Mouse (Mus musculus) liver, embryonic 14.5 days (tissue): Measurements from ENCODE around the gene Dao. TPM values are rescaled to one million over a fixed set of nuclear protein-coding genes. Genes with fewer than 3 reads are reported as not detected.
A peak's percentile ranks its signal among the peaks of the same experiment; 100 is the strongest.

Experiments used
- ATAC-seq: fragments of 200-750 bp; cut with Nextera tagmentation; 2 replicates; pipeline ENCODE4 v1.8.0; 2017; ENCODE audit warnings: moderate number of reproducible peaks, mild to moderate bottlenecking, moderate library complexity; ENCODE audit not compliant: insufficient read depth
- DNase-seq, 3 experiments: peaks; one replicate each; pipeline ENCODE4 v3.0.0-alpha.2; 2012 to 2013; ENCODE audit warnings: low read depth in 3 of 3, low spot score in 3 of 3
- H3K27ac ChIP-seq: fragments of 300-500 bp; sonication (generic); 2 replicates; pipeline ENCODE4 v1.5.1; 2014; ENCODE audit warnings: moderate library complexity, mild to moderate bottlenecking, control low read depth, inconsistent platforms
- H3K27me3 ChIP-seq: fragments of 300-500 bp; sonication (generic); 2 replicates; pipeline ENCODE4 v1.6.1; 2014; ENCODE audit warnings: mild to moderate bottlenecking, low read length, moderate library complexity; ENCODE audit not compliant: control insufficient read depth, insufficient read depth
- H3K36me3 ChIP-seq: fragments of 300-500 bp; sonication (generic); replicated peaks from 2 replicates; pipeline ENCODE4 v1.6.1; 2014; ENCODE audit warnings: low read depth; ENCODE audit not compliant: control insufficient read depth, insufficient read depth
- H3K4me1 ChIP-seq, 2 experiments: fragments of 200-500 bp in 1 of 2; fragments of 300-500 bp in 1 of 2; sonication (generic) in 1 of 2; replicated peaks; 2 replicates each; pipeline ENCODE4 v1.6.1; 2012 to 2014; ENCODE audit warnings: antibody characterized with exemption in 1 of 2, inconsistent platforms in 1 of 2, low read length in 1 of 2; ENCODE audit not compliant: control insufficient read depth in 2 of 2, insufficient read depth in 2 of 2
- H3K4me2 ChIP-seq: fragments of 300-500 bp; sonication (generic); 2 replicates; pipeline ENCODE4 v1.6.1; 2014; ENCODE audit warnings: low read depth, mild to moderate bottlenecking, control low read depth, moderate library complexity
- H3K4me3 ChIP-seq, 2 experiments: fragments of 200-500 bp in 1 of 2; fragments of 300-500 bp in 1 of 2; sonication (generic) in 1 of 2; 2 replicates each; pipeline ENCODE4 v1.5.1; 2012 to 2014; ENCODE audit warnings: low read depth in 2 of 2, low read length in 2 of 2, mild to moderate bottlenecking in 2 of 2, control low read depth in 1 of 2, inconsistent platforms in 1 of 2, moderate library complexity in 1 of 2; ENCODE audit not compliant: insufficient read depth in 1 of 2
- H3K9ac ChIP-seq: fragments of 300-500 bp; sonication (generic); replicated peaks from 2 replicates; pipeline ENCODE4 v1.6.1; 2014; ENCODE audit warnings: mild to moderate bottlenecking, control low read depth, moderate library complexity
- H3K9me3 ChIP-seq: fragments of 300-500 bp; sonication (generic); 2 replicates; pipeline ENCODE4 v1.6.1; 2016; ENCODE audit warnings: low read length, mixed read lengths; ENCODE audit not compliant: control insufficient read depth
- CTCF ChIP-seq: IDR thresholded peaks from 2 replicates; pipeline ENCODE4 v1.5.1; 2016; ENCODE audit warnings: antibody characterized with exemption, low read depth, control low read depth
- EP300 ChIP-seq: IDR thresholded peaks from 2 replicates; pipeline ENCODE4 v1.6.1; 2016; ENCODE audit warnings: antibody characterized with exemption, low read depth
- WGBS: fragments of 180-500 bp; shearing (Covaris S2); extraction: QIAGEN DNeasy Blood & Tissue Kit; methylation state at CpG from one replicate; pipeline ENCODE4 v1.1.7; 2014; ENCODE audit not compliant: insufficient replicate concordance; 5-methylcytosine and 5-hydroxymethylcytosine counted together
- polyA plus RNA-seq, 2 experiments: library from polyadenylated mRNA; depleted of rRNA in 1 of 2; stranded (reverse) in 1 of 2; unstranded in 1 of 2; fragments of >200 nt; fragmentation: Nextera tagmentation in 1 of 2; extraction: Ambion mirVana in 1 of 2; gene quantifications; 2 replicates each; pipeline versions ENCODE4 v1.2.1 to v1.2.3; 2012 to 2014

Gene Dao
- polyA plus RNA-seq, 2 experiments, result not detected

DNA sequence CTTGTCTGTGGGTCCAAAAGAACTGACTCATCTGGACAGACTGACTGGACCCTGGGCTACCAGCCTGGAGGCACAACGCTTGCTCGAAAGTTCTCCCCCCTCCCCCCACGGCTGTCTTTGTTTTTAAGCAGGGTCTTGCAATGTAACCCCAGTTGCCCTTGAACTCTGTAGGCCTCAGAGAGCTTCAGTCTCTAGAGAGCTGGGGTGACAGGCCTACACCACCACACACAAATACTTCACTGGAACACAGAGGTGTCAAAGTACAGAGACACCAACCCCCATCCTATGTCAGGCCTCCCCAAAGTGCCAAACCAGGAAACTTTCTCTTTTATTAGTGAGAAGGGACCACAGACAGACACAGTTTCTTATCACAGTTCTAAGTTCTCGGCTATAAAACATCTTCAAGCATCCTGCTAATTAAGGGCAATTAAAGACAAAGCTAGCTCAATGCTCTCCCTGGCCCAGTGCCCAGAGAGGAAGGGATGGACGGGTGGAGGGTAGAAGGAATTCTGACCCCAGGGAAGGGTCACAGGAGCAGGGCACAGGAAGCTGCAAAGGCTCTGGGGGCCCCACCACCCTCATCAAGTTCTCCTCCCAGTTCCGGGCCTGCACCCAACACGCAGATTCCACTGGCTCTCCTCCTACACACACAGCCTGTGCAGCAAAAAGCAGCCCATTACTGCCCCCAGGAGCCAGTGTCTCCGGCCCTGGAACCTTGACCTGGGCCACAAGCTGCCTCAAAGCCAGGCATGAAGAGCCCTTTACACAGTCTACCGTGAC is 17.1 kb upstream of the Dao start:
- Histone ChIP-seq H3K9ac (peak overlapping the region; percentile 63), H3K36me3 (peaks cover 2% of the 10 kb centered on the region; the same call in 1 of the 2 replicates), H3K9me3 (no peaks in the 10 kb centered on the region), H3K27me3 (no peaks in the 10 kb centered on the region), H3K4me3 (peak overlapping the region in 1 of 2 experiments; percentile 41; a peak in 2 of 4 replicates), H3K4me2 (peak overlapping the region; percentile 91), H3K4me1 (peaks cover 78 to 83% of the 10 kb centered on the region in 2 experiments), H3K27ac (peak overlapping the region; percentile 96)
- no peak for ATAC-seq
- DNase-seq, result no peak
- WGBS, result 42% methylated on average over 9 of the region's 9 CpGs
- TF ChIP-seq EP300 (no peak), CTCF (no peak; the same call in 1 of the 2 replicates)

DNA sequence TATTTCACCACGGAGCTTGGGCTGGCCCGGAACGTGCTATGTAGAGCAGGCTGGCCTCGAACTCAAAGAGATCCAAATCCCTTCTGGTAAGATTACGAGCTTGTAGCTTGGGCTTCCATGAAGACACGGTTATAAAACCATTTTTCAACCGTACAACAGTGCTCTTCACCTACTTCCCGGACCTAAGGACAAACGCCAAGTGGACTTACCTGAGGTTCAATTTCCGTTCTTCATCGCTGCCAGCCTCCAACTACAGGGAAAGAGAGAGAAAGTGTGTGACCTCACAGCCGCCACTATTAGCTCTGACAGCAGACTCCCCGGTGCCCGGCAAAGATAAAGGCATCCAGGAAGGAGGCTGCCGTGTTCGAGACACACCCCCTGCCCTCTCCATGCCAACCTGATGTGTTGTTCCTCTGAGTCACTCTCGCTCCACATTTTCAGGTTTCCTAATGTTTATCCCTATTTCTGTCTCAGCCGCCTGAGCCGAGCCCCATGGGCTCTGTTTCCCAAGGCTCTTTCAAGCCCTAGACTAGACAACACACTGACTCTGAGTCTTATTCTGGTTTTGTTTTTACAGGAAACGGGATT is 14.0 kb upstream of the Dao start:
- peaks cover 2% of the 10 kb centered on the region; the same call in 1 of the 2 replicates for H3K36me3 ChIP-seq
- H3K4me1 ChIP-seq, result peaks cover 61 to 73% of the 10 kb centered on the region in 2 experiments
- DNase-seq (peak; percentile 78 to 85 (median 81)), ATAC-seq (peak; percentile 64)
- H3K27ac ChIP-seq, result peak overlapping the region; percentile 87
- no peaks in the 10 kb centered on the region for H3K27me3 ChIP-seq
- H3K4me3 ChIP-seq, result peak overlapping the region; percentile 59 to 65
- TF ChIP-seq EP300 (peak; percentile 56; the same call in 1 of the 2 replicates), CTCF (peak; percentile 31; the same call in 1 of the 2 replicates)
- 51% methylated on average over 20 of the region's 20 CpGs for WGBS
- H3K9ac ChIP-seq, result peak overlapping the region; percentile 78
- H3K4me2 ChIP-seq, result peak overlapping the region; percentile 82
- H3K9me3 ChIP-seq, result no peaks in the 10 kb centered on the region

DNA sequence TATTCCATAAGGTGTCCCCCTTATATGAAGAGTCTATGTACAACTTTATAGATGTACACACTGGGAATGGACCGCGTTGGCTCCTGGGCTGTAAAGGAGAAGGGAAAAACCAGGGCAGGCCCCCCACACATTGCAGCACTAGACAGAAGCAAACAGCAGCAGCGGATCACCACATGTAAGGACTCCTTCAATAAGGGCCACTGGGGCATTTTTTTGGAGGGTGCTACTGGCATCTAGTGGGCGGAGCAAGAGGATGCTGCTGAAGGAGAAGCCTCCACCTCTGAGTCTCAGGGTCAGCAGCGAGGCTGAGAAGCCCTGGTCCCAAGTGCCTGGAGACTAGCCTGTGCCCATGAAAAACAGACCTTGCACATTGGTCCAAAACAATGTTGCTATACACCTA is 12.9 kb upstream of the Dao start:
- Histone ChIP-seq H3K9ac (peak overlapping the region; percentile 78), H3K4me1 (peaks cover 52 to 63% of the 10 kb centered on the region in 2 experiments), H3K4me2 (peak overlapping the region; percentile 82), H3K4me3 (no peak overlapping the region), H3K27ac (peak overlapping the region; percentile 87), H3K36me3 (peaks cover 2% of the 10 kb centered on the region; the same call in 1 of the 2 replicates), H3K27me3 (no peaks in the 10 kb centered on the region), H3K9me3 (no peaks in the 10 kb centered on the region)
- DNase-seq (no peak), ATAC-seq (no peak)
- 83% methylated on average over 5 of the region's 5 CpGs for WGBS
- no peak for TF ChIP-seq EP300
- peak; percentile 59 for TF ChIP-seq CTCF

DNA sequence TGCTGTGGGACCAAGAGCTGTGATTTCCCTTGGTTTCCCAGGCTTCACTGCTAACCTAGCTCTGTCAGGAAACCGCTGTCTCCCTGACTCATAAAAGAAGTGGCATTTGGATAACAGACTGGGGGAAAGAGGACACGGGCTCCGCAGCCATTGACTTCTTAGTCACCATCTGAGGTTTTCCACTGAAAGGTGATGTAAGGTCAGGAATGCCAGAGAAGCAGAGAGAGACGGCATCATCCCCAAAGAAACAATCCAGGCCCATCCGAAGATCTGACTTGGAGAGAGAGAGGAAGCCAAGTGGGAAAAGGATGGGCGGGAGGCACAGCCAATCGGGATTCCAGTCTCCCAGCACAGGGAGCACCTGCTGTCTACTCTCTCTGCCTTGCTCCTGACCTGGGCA is 12.4 kb upstream of the Dao start:
- no peak overlapping the region for H3K27ac ChIP-seq
- DNase-seq (no peak), ATAC-seq (no peak)
- H3K9ac ChIP-seq, result no peak overlapping the region
- no peak overlapping the region for H3K4me2 ChIP-seq
- H3K4me1 ChIP-seq, result peaks cover 46 to 58% of the 10 kb centered on the region in 2 experiments
- no peak for TF ChIP-seq EP300
- no peak for TF ChIP-seq CTCF
- peaks cover 2% of the 10 kb centered on the region; the same call in 1 of the 2 replicates for H3K36me3 ChIP-seq
- 82% methylated on average over 7 of the region's 7 CpGs for whole genome bisulfite sequencing
- no peaks in the 10 kb centered on the region for H3K9me3 ChIP-seq
- no peaks in the 10 kb centered on the region for H3K27me3 ChIP-seq
- no peak overlapping the region for H3K4me3 ChIP-seq

DNA sequence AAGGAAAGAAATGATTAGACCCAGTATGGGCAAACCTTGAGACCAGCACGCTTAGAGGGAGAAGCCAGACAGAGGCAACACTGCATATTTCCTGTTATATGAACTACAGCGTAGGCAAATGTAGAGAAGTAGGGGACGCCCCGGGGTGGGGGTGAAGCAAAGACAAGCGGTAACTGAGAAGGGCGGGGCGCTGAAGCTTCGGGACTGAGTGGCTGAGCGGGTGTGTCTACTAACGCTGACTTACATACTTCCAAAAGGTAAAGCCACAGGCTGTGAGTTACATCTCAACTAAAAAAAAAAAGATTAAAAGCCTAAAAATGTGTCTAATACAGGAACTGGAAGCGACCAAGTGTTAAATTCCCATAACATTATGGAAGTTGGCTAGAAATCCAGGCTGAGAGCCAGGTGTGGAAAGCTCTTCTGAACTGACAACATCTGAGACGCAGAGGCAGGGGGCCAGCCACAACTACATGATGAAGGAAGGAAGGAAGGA is 11.1 kb upstream of the Dao start:
- peaks cover 2% of the 10 kb centered on the region; the same call in 1 of the 2 replicates for H3K36me3 ChIP-seq
- H3K27ac ChIP-seq, result peak overlapping the region; percentile 94
- H3K9me3 ChIP-seq, result no peaks in the 10 kb centered on the region
- H3K9ac ChIP-seq, result peak overlapping the region; percentile 91
- WGBS, result 2% methylated on average over 12 of the region's 12 CpGs
- H3K4me3 ChIP-seq, result peak overlapping the region; percentile 81 to 92
- H3K4me1 ChIP-seq, result peaks cover 36 to 46% of the 10 kb centered on the region in 2 experiments
- H3K4me2 ChIP-seq, result peak overlapping the region; percentile 99
- DNase-seq (peak in 1 of 3 experiments; percentile 68), ATAC-seq (no peak)
- TF ChIP-seq EP300 (no peak), CTCF (no peak)
- H3K27me3 ChIP-seq, result no peaks in the 10 kb centered on the region
